Mouse (Mus musculus) intestine, embryonic 14.5 days (tissue): Measurements from ENCODE around the gene Alkbh4. TPM values are rescaled to one million over a fixed set of nuclear protein-coding genes. Genes with fewer than 3 reads are reported as not detected.

Source experiments
- ATAC-seq: fragments of 200-750 bp; cut with Nextera tagmentation; replicated peaks from 2 replicates; pipeline ENCODE4 v1.8.0; 2017; ENCODE audit warnings: low read depth, moderate number of reproducible peaks, moderate TSS enrichment, moderate library complexity; ENCODE audit not compliant: low FRiP score, low TSS enrichment
- DNase-seq: peaks from one replicate; pipeline ENCODE4 v3.0.0-alpha.2; 2018; ENCODE audit warnings: low spot score
- H3K27ac ChIP-seq: fragments of 300-500 bp; sonication (generic); 2 replicates; pipeline ENCODE4 v1.5.1; 2014; ENCODE audit warnings: low read depth, mild to moderate bottlenecking, control low read depth
- H3K27me3 ChIP-seq: fragments of 300-500 bp; sonication (generic); replicated peaks from 2 replicates; pipeline ENCODE4 v1.6.1; 2014; ENCODE audit warnings: low read length, control low read depth; ENCODE audit not compliant: control insufficient read depth, insufficient read depth
- H3K36me3 ChIP-seq: fragments of 300-500 bp; sonication (generic); 2 replicates; pipeline ENCODE4 v1.6.1; 2014; ENCODE audit warnings: low read length, control low read depth; ENCODE audit not compliant: control insufficient read depth, insufficient read depth
- H3K4me1 ChIP-seq: fragments of 300-500 bp; sonication (generic); replicated peaks from 2 replicates; pipeline ENCODE4 v1.6.1; 2014; ENCODE audit warnings: low read length, control low read depth, mixed read lengths; ENCODE audit not compliant: control insufficient read depth, insufficient read depth
- H3K4me2 ChIP-seq: fragments of 300-500 bp; sonication (generic); 2 replicates; pipeline ENCODE4 v1.6.1; 2014; ENCODE audit warnings: low read length
- H3K4me3 ChIP-seq: fragments of 300-500 bp; sonication (generic); 2 replicates; pipeline ENCODE4 v1.5.1; 2014; ENCODE audit warnings: low read depth, low read length, control low read depth, mixed read lengths
- H3K9ac ChIP-seq: fragments of 300-500 bp; sonication (generic); 2 replicates; pipeline ENCODE4 v1.6.1; 2014; ENCODE audit warnings: mild to moderate bottlenecking, low read length
- H3K9me3 ChIP-seq: fragments of 300-500 bp; sonication (generic); 2 replicates; pipeline ENCODE4 v1.6.1; 2016; ENCODE audit warnings: low read length, control low read depth; ENCODE audit not compliant: control insufficient read depth
- WGBS: fragments of 180-500 bp; shearing (Covaris S2); extraction: QIAGEN DNeasy Blood & Tissue Kit; methylation state at CpG from one replicate; pipeline ENCODE4 v1.1.7; 2014; 5-methylcytosine and 5-hydroxymethylcytosine counted together
- polyA plus RNA-seq: library from polyadenylated mRNA; unstranded; fragments of >200 nt; fragmentation: Nextera tagmentation; extraction: Ambion mirVana; gene quantifications from 2 replicates; pipeline ENCODE4 v1.2.1, GENCODE M21; 2014

The Alkbh4 gene
- polyA plus RNA-seq, 1 experiment from 2014 or later = 13.4 TPM

DNA sequence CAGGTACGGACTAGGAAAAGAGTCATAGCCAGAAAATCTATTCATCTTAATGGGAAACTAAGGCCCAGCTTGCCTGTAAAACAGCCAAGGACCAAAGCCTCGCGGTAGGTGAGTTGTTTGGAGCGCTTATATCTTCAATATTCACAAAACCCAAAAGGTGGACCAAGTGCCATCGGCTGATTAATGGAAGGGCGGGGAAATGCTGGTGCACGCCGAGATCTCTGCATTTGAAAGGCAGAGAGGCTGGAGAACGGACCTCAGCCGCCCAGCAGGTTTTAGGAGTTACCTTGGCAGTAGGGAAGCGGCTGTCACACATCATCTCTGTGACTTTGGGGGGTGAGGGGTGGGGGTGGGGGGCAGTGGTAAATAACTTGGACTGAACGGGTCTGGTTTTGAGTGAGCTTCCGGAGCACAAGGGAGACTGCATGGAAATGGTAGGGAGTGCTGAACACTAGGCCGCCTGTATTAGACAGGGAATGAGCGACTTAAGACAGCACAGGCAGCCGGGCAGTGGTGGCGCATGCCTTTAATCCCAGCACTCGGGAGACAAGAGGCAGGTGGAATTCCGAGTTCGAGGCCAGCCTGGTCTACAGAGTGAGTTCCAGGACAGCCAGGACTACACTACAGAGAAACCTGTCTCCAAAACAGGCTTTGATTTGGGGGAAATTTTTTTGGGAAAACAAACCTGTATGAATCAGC lies 495 bp downstream of the Alkbh4 start:
- Histone ChIP-seq H3K4me3 (peak overlapping the region; percentile 93), H3K27ac (peak overlapping the region; percentile 43; the same call in 1 of the 2 replicates), H3K4me2 (peak overlapping the region; percentile 69), H3K36me3 (peaks cover 49% of the 10 kb centered on the region), H3K4me1 (peaks cover 14% of the 10 kb centered on the region; the same call in 1 of the 2 replicates), H3K27me3 (no peaks in the 10 kb centered on the region), H3K9ac (peak overlapping the region; percentile 78), H3K9me3 (no peaks in the 10 kb centered on the region)
- ATAC-seq (peak; percentile 28; the same call in 1 of the 2 replicates), DNase-seq (no peak)
- 7% methylated on average over 20 of the region's 20 CpGs for WGBS

DNA sequence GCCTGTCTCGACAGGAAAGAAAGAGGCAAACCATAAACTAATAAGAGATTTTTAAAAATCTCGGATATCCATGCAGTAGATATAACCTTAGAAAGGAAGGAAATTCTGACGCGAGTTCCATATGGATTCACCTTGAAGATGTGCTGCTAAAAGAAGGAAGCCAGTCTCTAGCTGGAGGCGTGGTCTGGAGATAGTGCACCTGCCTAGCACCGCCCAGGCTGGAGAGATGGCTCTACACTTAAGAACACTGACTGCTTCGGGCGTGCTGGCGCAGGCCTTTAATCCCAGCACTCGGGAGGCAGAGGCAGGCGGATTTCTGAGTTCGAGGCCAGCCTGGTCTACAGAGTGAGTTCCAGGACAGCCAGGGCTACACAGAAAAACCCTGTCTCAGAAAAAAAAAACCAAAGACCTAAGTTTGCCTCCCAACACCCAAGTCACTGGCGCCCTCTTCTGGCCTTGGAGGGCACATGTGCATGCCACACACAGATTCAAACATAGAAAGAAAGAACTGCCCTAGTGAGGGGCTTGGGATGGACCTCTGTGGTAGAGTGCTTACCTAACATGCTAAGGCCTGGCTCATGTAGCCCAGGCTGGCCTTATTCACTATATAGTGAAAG lies 1.8 kb downstream of the Alkbh4 start:
- WGBS = 75% methylated on average over 13 of the region's 13 CpGs
- Histone ChIP-seq H3K4me1 (peaks cover 14% of the 10 kb centered on the region; the same call in 1 of the 2 replicates), H3K36me3 (peaks cover 54% of the 10 kb centered on the region), H3K27me3 (no peaks in the 10 kb centered on the region), H3K4me3 (no peak overlapping the region), H3K27ac (no peak overlapping the region), H3K9ac (no peak overlapping the region), H3K4me2 (no peak overlapping the region), H3K9me3 (no peaks in the 10 kb centered on the region)
- no peak for ATAC-seq
- DNase-seq = peak; percentile 58

DNA sequence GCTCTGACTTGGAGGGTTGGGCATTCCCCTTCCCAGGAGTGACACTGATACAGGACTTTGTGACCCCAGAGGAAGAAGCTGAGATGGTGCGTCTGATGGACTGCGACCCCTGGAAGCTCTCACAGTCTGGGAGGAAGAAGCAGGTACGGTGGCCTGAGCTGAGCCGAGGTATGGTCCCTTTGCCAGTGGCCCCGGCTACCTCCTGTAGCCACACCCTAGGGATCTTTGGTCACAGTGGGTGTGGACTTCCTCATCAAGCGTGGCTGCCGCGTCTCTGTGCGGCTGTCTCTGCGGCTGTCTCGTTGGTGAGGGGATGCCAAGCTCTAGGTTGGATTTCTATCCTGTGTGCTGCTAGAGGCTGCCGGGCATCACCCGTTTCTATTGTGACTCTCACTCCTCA lies 3.4 kb downstream of the Alkbh4 start:
- WGBS = 95% methylated on average over 13 of the region's 13 CpGs
- Histone ChIP-seq H3K27ac (no peak overlapping the region), H3K4me3 (no peak overlapping the region), H3K4me1 (peaks cover 16% of the 10 kb centered on the region; the same call in 1 of the 2 replicates), H3K36me3 (peaks cover 41% of the 10 kb centered on the region), H3K27me3 (no peaks in the 10 kb centered on the region), H3K9me3 (no peaks in the 10 kb centered on the region), H3K4me2 (no peak overlapping the region), H3K9ac (no peak overlapping the region)
- ATAC-seq (no peak), DNase-seq (no peak)

DNA sequence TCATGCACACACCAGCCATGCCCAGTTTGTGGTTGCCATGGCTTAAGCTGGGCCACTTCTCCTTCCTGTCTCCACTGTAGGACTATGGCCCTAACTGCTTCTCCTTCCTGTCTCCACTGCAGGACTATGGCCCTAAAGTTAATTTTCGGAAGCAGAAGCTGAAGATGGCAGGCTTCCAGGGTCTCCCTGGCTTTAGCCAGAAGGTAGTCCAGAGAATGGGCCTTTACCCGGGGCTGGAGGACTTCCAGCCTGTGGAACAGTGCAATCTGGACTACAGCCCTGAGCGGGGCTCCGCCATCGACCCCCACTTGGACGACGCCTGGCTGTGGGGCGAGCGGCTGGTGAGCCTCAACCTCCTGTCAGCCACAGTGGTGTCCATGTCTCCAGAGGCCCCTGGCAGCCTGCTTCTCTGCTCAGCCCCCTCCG lies 4.1 kb downstream of the Alkbh4 start:
- 88% methylated on average over 10 of the region's 10 CpGs for WGBS
- H3K36me3 ChIP-seq = peaks cover 41% of the 10 kb centered on the region
- no peak overlapping the region for H3K9ac ChIP-seq

DNA sequence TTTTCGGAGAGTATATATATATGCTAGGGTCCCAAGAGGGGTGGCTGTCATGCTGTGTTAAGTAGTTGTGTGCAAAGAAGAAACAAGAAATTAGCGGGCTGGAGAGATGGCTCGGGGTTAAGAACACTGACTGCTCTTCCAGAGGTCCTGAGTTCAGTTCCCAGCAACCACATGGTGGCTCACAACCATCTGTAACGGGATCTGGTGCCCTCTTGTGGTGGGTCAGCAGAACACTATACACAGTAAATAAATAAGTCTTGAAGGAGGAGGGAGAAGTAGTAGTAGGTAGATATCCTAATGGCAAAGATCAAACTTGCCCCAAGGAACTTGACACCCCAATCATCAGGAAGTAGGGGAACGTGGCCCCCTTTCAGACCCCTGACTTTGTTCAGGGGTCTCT lies 6.8 kb downstream of the Alkbh4 start:
- peaks cover 4% of the 10 kb centered on the region; the same call in 1 of the 2 replicates for H3K4me1 ChIP-seq
- no peak for DNase-seq

More for the DNA sequence above, 4.1 kb downstream of the Alkbh4 start:
- DNase-seq (no peak), ATAC-seq (no peak)
- H3K27ac ChIP-seq = no peak overlapping the region
- H3K4me1 ChIP-seq = peaks cover 15% of the 10 kb centered on the region; the same call in 1 of the 2 replicates
- H3K4me3 ChIP-seq = no peak overlapping the region
- H3K27me3 ChIP-seq = no peaks in the 10 kb centered on the region
- no peak overlapping the region for H3K4me2 ChIP-seq
- H3K9me3 ChIP-seq = no peaks in the 10 kb centered on the region

DNA sequence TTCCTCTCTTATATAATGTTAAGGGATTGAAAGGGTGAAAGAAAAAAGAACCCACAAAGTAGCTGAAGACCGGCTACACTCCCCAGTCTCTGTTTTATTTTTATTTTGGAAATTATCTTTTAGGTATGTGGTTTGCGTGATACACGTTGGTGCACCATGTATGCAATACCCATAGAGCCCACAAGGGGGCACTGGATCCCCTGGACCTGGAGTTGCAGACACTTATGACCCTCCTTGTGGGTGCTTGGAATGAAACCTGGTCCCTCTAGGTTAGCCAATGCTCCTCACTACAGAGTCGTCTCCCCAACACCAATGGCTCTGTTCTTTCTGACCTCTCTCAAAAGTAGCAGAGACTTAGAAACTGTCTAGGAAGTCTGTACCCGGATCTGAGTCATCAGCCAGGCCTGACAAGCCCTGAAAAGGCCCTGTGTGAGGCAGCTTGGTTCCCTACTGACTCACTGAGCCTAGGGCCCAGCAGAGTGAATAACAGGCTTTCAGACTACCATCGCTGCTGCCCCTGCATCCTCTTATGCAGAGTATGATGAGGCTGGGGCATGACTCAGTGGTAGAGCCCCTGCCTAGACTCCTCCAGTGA lies 7.3 kb downstream of the Alkbh4 start:
- Histone ChIP-seq H3K27ac (no peak overlapping the region), H3K27me3 (no peaks in the 10 kb centered on the region), H3K36me3 (peaks cover 41% of the 10 kb centered on the region), H3K9ac (no peak overlapping the region), H3K4me2 (no peak overlapping the region), H3K4me3 (no peak overlapping the region), H3K4me1 (peaks cover 4% of the 10 kb centered on the region; the same call in 1 of the 2 replicates), H3K9me3 (no peaks in the 10 kb centered on the region)
- DNase-seq = no peak
- 0 out of 2 replicates have a peak, but pooled peaks have one; percentile 34 for ATAC-seq
- 88% methylated on average over 6 of the region's 6 CpGs for WGBS

More for the DNA sequence above, 6.8 kb downstream of the Alkbh4 start:
- H3K4me2 ChIP-seq = no peak overlapping the region
- no peak for ATAC-seq
- H3K27ac ChIP-seq = no peak overlapping the region
- H3K27me3 ChIP-seq = no peaks in the 10 kb centered on the region
- no peak overlapping the region for H3K4me3 ChIP-seq
- H3K9ac ChIP-seq = no peak overlapping the region
- WGBS = 89% methylated on average over 5 of the region's 5 CpGs
- H3K9me3 ChIP-seq = no peaks in the 10 kb centered on the region
- H3K36me3 ChIP-seq = peaks cover 41% of the 10 kb centered on the region

DNA sequence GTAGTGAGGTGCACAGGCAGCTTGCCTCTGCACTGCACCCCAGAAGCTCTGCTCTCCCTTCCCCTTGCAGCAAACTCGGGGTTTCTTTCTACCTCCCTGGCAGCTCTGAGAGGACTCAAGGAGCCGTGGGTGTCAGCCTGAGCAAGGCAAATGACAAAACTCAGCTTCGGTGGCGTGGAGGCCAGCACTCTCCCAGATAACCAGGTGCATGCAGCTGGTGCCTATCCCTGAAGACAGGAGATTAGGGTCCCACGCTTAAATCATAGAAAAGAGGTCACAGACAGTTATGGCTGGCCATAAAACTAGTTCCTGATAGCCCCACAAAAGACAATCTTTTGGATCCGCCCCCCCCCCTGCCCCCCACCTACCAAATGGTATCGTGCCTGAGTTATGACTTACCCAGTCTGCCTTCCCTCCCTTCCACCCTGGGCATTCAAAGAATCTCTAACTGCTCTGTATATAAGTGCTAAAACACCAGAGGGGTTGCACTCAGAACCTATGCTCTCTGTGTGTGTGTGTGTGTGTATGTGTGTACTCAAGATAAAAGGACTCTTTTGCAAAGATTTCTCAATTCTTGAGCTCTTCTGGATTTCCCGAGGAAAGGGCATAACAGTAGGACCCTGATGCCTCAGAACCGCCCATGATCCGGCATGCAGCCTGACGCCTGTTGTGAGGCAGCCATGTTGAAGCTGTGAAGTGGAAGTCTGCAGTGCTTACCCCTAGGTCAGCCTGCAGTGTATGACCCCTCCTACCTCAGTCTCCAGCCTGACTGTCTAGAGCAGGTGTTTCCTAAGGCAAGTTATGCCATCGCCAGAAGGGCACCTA lies 8.9 kb downstream of the Alkbh4 start:
- ATAC-seq (no peak), DNase-seq (no peak)
- 40% methylated on average over 12 of the region's 12 CpGs for WGBS
- H3K27me3 ChIP-seq = no peaks in the 10 kb centered on the region
- H3K4me1 ChIP-seq = peaks cover 4% of the 10 kb centered on the region; the same call in 1 of the 2 replicates
- H3K36me3 ChIP-seq = peaks cover 25% of the 10 kb centered on the region
- H3K4me3 ChIP-seq = no peak overlapping the region
- H3K9ac ChIP-seq = no peak overlapping the region
- H3K9me3 ChIP-seq = no peaks in the 10 kb centered on the region
- H3K27ac ChIP-seq = no peak overlapping the region
- H3K4me2 ChIP-seq = no peak overlapping the region

DNA sequence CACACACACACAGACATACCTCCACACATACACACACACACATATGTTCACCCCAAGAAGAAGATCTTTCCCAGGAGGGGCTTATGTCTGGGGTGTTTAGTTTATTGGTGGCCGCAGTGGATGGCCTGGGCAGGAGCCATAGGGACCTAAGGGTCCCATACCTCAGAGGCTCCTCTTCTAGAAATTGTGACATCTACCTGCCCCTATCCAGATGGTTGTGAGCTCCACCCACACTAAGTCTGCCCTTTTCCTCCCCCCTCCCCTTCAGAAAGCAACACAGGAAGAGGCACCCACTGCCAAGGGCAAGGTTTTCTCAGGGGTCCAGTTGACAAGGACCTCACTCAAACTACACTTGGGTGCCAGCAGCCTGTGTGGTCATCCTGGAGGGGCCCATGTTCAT lies 11.0 kb downstream of the Alkbh4 start:
- Histone ChIP-seq H3K4me1 (peaks cover 4% of the 10 kb centered on the region; the same call in 1 of the 2 replicates), H3K27ac (no peak overlapping the region), H3K9me3 (no peaks in the 10 kb centered on the region), H3K4me3 (no peak overlapping the region), H3K4me2 (no peak overlapping the region), H3K27me3 (no peaks in the 10 kb centered on the region), H3K36me3 (peaks cover 4% of the 10 kb centered on the region), H3K9ac (no peak overlapping the region)
- DNase-seq (no peak), ATAC-seq (no peak)
- WGBS = 95% methylated on average over 1 of the region's 1 CpGs
